Mouse (Mus musculus): Measurements from ENCODE around the gene Mboat7. TPM values are rescaled to one million over a fixed set of nuclear protein-coding genes. Genes with fewer than 3 reads are reported as not detected.

Gene Mboat7
- total RNA-seq, 2 experiments from 2014 or later, result 208 to 211 TPM

DNA sequence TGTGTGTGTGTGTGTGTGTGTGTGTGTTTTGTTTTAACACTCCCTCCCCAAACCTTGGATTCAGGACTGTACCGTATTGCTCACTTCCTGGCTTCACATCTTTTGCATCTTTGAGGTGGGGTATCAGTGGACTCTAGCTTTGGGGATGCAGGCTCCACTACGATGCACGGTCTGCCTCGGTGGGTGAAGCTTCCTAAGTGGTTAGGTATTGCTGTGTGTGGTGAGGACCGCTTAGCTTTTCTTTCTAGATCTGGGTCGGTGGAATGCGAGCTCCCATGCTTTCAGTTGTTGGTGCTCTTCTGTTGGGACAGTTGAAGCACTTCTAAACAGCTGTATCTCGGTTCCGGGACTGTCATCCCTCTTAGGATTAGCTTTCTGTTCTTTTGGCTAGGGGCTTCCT is 47.1 kb downstream of the Mboat7 start:
- intact Hi-C loops (cut with DNase I), result loop anchor here (10.0 kb wide), 1 partner anchor 1439 kb away; the partner anchor contains the start of gene Epn1
- no peak for DNase-seq (ENCODE audit: low spot score in 2 of 2)

DNA sequence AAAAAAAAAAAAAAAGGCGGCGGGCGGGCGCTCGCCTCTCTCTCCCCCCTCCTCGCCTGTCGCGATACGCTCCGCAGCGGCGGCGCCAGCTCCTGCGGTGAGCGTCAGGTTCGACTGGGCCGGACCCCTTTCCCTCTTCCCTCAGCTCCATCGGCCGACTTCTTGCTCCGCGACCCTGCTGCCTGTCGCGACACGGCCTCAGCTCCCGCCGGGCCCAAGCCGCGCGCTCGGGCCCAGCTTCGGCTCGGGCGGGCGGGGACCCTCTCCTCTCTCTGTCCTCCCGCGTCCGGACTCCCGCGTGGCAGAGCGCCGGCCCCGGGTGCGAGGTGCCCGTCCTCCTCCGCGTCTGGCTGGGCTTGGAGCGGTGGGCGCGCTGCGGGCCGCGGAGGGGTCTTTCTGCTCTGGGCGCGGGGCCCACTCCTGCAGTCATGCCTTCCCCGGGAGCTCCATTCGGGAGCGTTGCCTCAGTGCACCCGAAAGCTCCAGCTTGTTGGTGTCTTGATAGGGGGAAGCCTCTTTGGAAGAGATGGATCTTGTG is 47.8 kb downstream of the Mboat7 start:
- intact Hi-C loops (cut with DNase I), result loop anchor here (2.0 to 10.0 kb wide), 2 partner anchors 19 to 1439 kb away; partner anchors contain the start of genes Epn1 and Leng1
- DNase-seq (ENCODE audit: low spot score in 2 of 2), result no peak

DNA sequence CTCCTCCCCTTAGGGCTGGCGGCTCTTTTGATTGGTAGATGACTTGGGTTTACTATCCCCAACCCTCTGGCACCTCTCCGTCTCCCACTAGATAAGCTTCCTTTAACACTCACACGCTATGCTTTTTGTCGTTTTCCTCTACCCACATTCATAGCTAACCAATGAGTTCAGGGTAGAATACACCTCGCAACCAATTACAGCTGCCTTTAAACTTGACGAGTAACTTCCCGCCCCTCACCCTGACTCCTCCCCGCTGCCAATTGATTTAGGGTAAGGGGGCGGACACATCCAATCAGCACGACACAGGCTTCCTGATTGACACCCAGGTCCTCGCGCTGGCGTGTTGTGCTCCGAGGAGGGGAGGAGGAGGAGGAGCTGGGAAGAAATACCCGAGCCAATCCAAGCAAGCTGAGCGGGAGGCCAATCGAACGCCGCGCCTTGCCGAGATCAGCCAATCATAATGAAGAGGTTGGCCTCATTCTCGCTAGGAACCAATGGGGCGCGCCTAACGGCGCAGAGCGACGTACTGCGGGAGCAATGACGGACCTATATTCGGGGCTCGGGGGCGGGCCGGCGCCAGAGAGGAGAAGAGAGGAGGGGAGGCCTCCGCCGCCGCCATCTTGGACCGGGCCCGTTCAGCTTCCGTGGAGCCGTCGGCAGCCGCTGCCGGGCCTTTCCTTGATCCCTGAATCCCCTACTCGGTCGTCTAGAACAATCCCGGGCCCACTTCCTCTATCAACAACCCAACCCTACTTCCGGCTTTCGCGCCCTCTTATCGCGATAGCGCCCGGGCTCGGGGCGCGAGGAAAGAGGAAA is 48.4 kb downstream of the Mboat7 start, which contains the start of gene Cnot3:
TSS of gene Cnot3 (plus strand) at position 597 of the 816 bp plus-strand sequence.
- intact Hi-C loops (cut with DNase I), result loop anchor here (2.0 to 10.0 kb wide), 2 partner anchors 20 to 1440 kb away; partner anchors contain the start of genes Epn1 and Leng1
- DNase-seq (ENCODE audit: low spot score in 2 of 2), result peak; percentile 99

DNA sequence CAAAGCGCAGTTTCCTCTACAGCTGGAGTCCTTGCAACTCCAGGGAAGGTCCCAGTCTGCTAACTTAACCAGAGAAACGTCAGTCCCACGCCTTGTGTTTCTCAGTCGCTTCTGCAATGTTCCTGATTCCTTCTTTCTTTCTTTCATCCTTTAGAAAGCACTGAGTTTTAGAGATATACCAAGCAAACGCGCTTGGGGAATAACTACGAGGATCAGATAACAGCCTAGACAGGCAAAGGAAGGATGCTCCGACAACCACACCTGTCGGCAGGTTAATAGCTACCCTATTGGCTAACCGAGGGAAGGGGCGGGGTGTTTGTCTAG is 49.0 kb downstream of the Mboat7 start:
- intact Hi-C loops (cut with DNase I), result loop anchor here (2.0 to 10.0 kb wide), 2 partner anchors 20 to 1440 kb away; partner anchors contain the start of genes Epn1 and Leng1
- DNase-seq (ENCODE audit: low spot score in 2 of 2), result no peak

DNA sequence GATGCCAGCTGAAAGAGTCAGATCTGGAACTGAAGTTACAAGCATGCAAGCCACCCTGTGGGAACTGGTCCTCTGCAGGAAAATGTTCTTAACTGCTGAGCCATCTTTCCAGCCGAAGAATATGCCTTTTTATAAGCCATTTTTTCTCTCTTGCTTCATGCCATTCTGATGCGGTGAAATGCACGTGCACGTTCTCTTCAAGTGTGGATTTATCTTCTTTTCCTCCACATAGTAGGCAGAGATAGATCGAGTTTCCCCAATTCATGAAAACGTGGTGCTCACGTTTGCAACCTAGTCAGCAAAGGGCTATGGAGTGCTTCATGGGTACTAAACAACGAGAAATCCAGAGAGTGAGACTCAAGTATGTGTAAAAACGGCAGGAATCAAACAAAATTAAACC is 49.5 kb downstream of the Mboat7 start:
- intact Hi-C loops (cut with DNase I), result loop anchor here (2.0 to 10.0 kb wide), 2 partner anchors 21 to 1441 kb away; partner anchors contain the start of genes Epn1 and Leng1
- DNase-seq (ENCODE audit: low spot score in 2 of 2), result no peak

DNA sequence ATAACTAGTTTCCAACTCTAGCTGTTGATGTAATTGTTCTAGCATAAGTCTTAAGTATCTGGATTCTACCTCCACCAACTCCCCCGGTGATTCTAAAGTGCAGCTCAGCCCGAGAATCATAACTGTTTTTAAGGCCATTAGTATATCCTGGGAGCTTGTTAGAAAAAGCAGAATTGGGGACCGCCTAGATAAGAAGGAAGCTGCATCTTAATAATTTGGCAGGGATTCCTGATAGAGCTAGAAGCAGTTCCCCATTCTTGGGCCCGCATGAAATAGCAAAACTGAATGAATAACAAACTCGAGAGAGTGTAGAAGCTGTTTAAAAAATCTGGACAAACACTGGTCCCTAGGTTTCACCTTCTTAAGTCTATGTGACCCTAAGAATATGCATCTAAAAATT is 49.9 kb downstream of the Mboat7 start:
- intact Hi-C loops (cut with DNase I), result loop anchor here (10.0 kb wide), 1 partner anchor 1441 kb away; the partner anchor contains the start of gene Epn1
- no peak for DNase-seq (ENCODE audit: low spot score in 2 of 2)

DNA sequence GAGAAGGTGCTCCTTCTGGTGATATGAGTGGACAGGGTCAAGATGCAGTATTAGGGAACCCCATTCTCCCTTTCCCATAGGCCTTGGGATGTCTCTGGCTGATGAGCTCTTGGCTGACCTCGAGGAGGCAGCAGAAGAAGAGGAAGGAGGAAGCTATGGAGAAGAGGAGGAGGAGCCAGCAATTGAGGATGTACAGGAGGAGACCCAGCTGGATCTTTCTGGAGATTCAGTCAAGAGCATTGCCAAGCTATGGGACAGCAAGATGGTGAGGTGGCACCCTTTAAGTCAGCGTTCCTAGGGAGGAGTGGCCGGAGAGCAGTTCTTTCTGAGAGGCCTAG is 62.9 kb downstream of the Mboat7 start:
- intact Hi-C loops (cut with DNase I), result no loop called here
- no peak for DNase-seq (ENCODE audit: low spot score in 2 of 2)

DNA sequence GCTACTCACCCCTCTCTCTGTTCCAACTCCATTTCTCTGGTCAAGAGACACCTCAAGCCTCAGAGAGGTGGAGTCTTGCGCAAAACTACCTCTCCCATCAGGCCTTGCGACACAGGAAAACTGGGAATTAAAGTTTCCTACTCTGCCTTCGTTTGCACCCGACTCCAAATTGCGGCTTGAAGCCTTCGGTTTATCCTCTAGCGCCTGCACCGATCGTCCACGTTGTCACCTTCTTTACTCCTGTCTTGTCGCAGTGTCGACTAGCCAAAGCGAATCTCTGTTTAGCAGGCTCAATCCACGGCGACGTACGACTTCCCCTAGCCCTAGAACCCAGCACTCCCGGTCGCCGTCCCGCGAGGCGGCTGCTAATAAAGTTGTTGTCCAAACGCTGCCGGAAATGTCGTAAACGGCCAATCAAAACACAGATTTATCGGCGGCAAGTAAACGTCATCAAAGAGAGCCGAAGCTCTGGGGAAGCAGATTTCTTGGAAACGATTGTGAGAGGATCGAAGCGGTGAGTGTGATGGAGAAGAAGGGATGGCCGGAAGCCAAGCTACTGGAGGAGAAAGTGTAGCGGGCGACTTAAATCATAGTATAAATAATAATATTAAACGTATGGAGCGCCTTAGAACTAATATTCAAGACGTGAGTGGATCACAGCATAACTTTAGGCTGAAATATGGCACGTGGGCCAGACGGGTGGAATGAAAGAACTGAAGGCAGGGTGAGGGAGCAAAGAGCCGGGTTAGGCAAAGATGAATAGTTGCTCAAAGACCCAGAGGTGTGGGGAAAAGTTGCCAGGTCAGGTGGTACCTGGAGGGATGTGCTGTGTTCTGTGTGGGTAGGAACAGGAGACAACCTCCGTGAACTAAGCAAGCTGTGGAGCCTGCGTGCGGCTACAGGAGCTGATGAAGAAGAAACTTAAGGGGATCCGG is 63.5 kb downstream of the Mboat7 start, which contains the start of the genes Tfpt and Prpf31:
TSS of gene Tfpt (minus strand) at position 387 of the 935 bp plus-strand sequence.
TSS of gene Prpf31 (plus strand) at position 443 of the 935 bp plus-strand sequence.
- intact Hi-C loops (cut with DNase I), result no loop called here
- peak; percentile 96 to 98 for DNase-seq (ENCODE audit: low spot score in 2 of 2)

DNA sequence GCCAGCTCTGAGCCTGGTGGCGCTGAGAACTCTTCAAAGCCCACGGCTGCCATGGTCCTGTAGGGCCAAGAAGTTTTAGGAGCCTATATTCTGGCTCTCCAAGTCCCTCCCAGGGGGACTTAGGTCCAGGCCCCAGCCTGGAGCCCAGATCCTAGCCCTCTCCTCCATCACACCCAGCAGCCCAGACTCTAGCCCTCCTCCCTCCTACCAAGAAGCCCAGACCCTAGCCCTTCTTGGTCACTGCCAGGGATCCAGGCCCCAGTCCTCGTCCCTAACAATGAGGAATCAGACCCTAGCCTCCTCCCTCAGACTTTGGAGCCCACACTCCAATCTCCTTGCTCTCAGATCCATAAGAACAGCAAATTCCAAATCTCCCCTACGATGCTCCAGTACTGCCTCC is 64.3 kb downstream of the Mboat7 start:
- intact Hi-C loops (cut with DNase I), result no loop called here
- DNase-seq (ENCODE audit: low spot score in 2 of 2), result no peak

Small RNA genes within 50 kb of the gene (microRNA-seq; reads per million reads assigned to microRNA genes)
- 6.1 reads per million, percentile 21 among the genes with 10 or more reads in this experiment for gene Mir3572

Other genes with a start within 250 kb of the Mboat7 start
- gene Tarm1, start 190.9 kb downstream of the Mboat7 start, total RNA-seq (2021), result not detected
- gene Oscar, start 77.4 kb downstream of the Mboat7 start, total RNA-seq (2021), result 1 to 10 TPM in 1 of 2 experiments, under 1 TPM in 1; 0.84 to 1.3 TPM
- gene Ndufa3, start 76.2 kb downstream of the Mboat7 start, total RNA-seq (2021), result 100 to 1,000 TPM; 483 to 557 TPM
- gene Tfpt, start 63.6 kb downstream of the Mboat7 start, total RNA-seq (2021), result 10 to 100 TPM; 39.7 to 47.8 TPM
- 10 to 100 TPM; 49.8 to 51.9 TPM for gene Prpf31, start 63.5 kb downstream of the Mboat7 start, total RNA-seq (2021)
- gene Cnot3, start 48.3 kb downstream of the Mboat7 start, total RNA-seq (2021), result 10 to 100 TPM; 48.1 to 58.9 TPM
- gene Leng1, start 27.7 kb downstream of the Mboat7 start, total RNA-seq (2021), result 1 to 10 TPM; 6.7 to 6.8 TPM
- 10 to 100 TPM in 1 of 2 experiments, 1 to 10 TPM in 1; 2.4 to 11.0 TPM for gene Tmc4, start 16.0 kb downstream of the Mboat7 start, total RNA-seq (2021)
- gene Tsen34, start 660 bp downstream of the Mboat7 start, total RNA-seq (2021), result 10 to 100 TPM; 77.3 to 80.0 TPM
- gene Rps9, start 10.5 kb upstream of the Mboat7 start, total RNA-seq (2021), result 100 to 1,000 TPM; 312 to 356 TPM
- under 1 TPM; 0.23 to 0.32 TPM for gene Pirb, start 26.9 kb upstream of the Mboat7 start, total RNA-seq (2021)
- not detected for gene Gm15448, start 132.2 kb upstream of the Mboat7 start, total RNA-seq (2021)
- not detected for gene Pira2, start 151.5 kb upstream of the Mboat7 start, total RNA-seq (2021)
- gene Gm14548, start 204.6 kb upstream of the Mboat7 start, total RNA-seq (2021), result not detected
- not detected for gene Lilra6, start 222.0 kb upstream of the Mboat7 start, total RNA-seq (2021)